Mouse (Mus musculus) induced T-regulatory cell, adult 2 months (primary cell): ENCODE measurements around the gene Stk11.

Source experiments
- DNase-seq: peaks from one replicate; pipeline ENCODE4 v3.0.0-alpha.2; 2012; ENCODE audit warnings: low read depth

Stk11 gene

DNA sequence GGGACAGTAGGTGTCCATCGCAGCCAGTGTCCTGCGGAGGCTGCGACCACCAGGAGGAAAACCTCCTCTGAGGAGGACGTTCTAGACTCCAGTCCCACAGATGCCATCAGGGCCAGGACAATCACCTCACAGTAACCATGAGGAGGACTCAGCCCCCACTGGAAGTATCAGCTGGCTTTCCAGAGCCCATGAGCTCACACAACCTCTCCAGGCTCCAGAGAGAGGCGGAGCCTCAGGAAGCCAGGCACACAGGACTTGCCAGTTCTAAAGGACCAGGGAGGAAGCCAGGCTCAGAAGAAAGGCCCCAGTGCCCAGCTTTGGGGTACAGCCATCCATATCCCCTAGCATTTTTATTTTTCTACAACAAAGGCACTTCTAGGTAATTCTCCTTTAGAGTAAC lies 20.1 kb upstream of the Stk11 start:
- no peak for DNase-seq

DNA sequence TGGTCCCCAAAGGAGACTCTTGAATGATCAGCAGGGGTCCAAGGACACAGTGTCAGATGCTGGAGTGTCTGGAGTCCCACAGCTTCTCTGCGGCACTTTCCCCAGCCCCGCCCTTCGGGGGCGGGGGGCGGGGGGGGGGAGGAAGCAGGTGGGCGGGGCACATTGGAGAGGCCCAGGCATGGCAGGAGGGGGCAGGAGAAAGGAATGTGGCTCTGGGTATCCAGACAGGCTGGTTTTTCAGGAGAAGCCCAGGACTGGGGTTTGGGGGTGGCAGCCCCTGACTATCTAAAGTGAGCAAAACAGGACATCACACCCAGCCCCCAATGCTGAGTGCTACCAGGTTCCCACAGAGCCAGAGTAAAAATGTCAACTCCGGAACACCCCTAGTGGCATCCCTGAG lies 18.3 kb upstream of the Stk11 start:
- DNase-seq, result peak; percentile 27

DNA sequence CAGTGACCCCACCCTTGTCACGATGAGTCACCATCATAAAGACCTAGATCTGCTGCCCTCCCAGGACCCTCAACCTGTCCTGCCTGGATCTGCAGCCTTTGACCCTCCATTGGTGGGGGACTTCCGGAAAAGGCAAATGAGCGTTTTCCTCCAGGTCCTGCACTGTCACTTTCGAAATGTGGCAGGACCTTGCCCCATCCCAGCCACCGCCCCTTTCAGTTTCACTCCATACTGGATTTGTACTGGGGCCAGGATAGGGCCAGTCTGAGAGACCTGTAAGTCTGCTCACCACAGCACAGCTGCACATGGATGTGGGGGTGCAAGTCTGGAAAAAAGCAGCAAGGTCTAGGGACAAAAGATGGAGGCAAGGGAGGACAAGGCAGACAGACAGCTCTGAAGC lies 17.0 kb upstream of the Stk11 start:
- no peak for DNase-seq

DNA sequence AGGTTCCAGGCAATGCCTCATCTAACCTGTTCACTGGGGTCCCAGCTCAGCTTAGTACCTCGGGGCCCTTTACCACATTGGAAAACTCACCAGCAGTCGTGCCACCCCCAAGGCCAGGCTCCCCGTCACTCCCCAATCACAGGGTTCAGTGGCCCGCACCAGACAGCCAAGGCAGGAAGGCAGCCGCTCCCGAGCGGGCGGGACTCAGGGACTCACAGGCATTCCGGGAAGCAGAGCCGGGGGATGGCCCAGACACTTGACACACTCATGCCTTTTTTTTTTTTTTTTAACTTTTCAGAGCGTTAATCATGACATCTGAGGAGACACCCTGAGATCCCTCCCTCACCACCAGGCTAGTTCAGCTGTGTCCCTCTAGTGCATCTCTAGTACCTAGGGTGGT lies 14.6 kb upstream of the Stk11 start:
- no peak for DNase-seq

DNA sequence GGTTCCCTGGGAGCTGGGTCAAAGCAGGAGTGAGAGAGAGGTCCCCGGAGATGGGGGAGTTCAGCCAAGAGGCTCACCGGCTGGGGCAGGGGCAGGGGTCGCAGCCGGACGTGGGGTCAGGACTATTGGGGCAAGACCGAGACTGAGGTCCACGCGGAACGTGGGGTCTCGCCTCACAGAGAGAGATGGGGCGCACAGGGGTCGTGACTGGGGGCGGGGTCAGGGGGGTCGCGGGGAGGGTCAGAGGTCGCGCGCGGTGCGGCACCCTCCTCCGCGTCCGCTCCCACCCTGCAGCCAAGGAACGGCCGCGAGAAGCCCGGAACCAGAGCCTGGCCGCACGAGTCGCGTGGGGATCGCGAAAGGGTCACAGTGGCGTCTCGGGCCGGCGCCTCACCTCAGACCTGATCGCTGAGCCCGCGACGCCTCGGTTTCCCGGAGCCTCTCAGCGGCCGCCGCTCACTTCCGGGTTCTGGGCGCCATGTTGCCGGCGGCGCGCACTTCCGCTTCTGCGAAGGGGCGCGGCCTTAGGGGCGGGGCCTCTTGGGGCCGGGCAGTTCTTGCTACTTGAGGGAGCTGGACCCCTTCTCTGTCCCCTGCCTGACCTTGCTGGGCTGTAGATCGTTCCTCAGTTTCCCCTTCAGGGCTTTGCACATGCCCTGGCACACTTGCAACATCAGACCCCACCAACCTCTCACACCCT lies 13.2 kb upstream of the Stk11 start:
- peak; percentile 94 for DNase-seq

DNA sequence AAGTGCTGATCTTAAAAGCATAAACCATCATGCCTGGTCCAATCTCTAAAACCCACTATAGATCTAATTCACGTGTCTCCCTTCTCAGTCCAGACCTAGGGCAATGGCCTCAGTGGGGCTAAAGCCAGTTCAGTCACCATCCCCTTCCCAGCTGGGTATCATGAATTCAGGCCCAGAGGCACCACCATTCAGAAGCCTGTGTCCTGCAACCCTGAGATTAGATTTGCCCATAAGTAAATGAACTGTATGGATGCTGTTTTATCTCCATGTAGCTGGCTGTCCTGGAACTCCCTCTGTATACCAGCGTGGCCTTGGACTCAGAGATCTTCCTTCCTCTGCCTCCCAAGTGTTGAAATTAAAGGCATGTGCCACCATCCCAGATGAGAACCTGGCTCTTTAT lies 12.6 kb upstream of the Stk11 start:
- DNase-seq, result no peak

DNA sequence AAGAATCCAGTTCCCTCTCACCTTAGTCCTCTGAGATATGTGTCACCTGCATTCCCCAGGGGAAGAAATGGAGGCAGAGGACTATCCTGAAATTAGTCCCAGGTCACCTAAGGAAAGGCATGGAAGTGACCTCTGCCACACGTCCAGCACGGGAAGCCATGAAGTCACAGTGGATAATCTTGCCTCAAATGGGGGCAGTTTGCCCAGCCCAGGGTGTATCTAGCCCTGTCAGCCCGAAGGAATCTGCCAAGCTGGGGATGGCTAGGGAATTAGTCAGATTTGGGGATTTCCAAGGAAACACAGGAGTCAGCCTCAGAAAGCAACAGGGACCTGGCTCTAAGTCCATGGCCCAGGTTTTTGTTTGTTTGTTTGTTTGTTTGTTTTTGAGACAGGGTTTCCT lies 11.4 kb upstream of the Stk11 start:
- DNase-seq, result no peak

DNA sequence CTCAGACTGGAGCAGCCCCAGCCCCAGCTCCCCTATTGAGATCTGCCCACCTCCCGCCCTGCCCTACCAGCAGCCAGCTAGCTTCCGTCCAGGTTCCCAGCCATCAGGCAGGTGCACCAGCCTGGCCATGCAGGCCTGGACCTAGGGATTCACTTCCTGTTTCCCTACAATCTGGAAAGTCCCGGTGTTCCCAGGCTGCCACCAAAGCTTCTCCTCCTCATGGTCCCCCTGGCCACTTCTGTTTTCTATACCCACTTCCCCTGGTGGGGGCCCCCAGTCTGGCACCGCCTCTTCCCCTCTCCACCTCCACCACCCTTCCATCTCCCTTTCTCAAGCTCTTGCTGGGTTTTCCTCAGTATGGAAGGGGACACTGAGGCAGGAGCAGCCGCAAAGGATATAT lies 10.1 kb upstream of the Stk11 start, which contains the start of gene Sbno2:
TSS of gene Sbno2 (minus strand) at position 112 of the 400 bp plus-strand sequence.
- no peak for DNase-seq

DNA sequence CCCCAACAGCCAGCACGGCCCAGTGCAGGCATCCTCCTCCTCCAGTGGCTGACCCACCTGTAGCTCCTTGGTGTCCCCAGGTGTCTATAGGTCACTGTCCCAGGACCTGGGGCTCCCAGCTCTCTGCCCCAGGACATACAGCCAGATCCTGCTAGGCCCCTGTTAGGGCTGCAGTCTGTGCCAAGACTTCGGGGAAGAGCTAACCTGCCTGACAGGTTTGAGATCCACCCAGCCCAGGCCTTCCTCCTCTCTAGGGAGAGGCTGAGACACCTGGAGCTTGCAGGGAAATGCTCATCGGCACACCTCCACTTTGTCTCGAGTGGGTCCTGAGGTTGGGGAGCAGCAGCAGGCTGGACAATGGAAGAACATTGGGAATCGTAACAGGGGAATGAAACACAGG lies 9.7 kb upstream of the Stk11 start:
- DNase-seq, result no peak

DNA sequence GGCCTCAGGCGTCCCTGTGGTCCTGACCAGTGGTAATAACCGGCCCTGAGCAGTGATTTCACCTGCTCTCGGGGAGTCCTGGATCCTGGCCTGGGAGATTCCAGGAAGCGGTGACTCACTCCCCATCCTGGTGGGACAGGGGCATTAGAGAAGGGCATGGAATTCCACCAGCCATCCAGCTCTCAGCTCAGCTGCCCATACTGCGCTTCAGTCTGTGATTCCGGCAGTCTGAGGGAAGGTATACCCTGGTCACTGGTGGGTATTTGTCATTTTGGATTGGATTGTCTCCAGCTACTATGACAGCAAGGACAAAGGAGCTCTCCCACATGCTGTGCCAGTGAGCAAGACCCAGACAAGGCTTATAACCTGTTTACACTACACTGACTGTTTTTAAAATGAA lies 7.9 kb upstream of the Stk11 start:
- DNase-seq, result no peak

DNA sequence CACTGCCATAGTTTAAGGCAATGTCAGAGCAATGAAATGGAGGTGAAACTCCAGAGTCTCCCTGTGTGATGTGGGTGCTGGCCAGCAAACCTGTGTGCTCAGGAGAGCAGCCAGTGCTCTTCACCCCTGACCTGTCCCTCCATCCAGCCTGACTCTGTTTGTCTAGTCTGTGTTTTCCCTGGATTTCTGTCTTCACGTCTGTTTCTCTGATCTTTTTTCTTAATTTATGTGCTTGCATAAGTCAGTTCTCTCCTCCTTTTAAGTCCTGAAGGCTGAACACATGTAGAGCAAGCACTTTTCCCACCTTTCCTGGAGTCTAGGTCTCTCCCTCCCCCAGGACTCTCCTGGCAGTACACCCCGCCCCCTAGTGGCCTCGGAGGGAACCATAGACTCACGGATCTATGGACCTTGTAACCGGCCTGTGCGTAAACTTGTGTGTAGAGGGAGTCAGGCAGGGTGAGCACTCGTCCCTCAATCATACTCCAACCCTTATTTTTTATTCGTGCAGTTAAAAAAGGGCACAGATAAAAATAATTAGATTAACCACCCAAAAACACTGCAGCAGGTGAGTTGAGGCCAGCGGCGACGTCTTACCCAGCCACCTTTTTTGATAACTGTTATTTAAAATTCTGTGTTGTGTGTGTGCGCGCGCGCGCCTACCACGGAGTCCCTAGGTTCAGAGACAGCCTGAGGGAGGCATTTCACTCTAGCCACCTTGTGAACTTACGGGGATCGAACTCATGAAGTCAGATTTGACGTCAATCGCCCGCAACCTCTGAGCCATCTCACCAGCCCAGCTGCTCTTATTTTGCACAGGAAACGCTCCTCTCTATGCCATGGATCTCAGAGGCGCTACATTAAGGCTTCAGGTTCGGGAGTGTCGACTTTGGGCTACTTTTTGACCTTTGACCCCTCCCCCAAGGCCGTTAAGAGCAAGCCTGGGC lies 990 bp upstream of the Stk11 start:
- peak; percentile 94 for DNase-seq

DNA sequence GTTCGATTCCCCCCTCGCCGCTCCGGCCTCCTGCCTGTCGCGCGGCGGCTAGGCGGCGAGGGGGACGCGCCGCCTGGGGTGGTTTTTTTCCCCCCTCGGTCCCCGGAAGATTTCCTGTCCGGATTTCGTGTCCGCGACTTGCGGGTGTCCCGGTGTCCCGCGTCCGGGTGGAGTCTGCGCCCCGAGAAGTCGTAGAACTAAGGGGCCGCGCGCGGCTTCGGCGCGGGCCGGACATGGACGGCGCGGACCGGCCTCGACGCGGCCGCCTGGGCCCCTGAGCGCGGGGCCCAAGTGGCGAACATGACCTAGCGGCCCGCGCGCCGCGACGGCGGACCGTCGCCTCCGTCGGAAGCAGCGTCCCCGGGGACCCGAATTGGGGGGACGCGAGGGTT lies 337 bp downstream of the Stk11 start:
- DNase-seq, result no peak

DNA sequence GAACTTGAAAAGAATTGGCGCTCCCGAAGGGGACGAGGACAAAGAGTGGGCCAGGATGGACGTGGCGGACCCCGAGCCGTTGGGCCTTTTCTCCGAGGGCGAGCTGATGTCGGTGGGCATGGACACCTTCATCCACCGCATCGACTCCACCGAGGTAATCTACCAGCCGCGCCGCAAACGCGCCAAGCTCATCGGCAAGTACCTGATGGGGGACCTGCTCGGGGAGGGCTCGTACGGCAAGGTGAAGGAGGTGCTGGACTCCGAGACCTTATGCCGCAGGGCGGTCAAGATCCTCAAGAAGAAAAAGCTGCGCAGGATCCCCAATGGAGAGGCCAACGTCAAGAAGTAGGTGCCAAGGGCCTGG lies 942 bp downstream of the Stk11 start:
- DNase-seq, result no peak

DNA sequence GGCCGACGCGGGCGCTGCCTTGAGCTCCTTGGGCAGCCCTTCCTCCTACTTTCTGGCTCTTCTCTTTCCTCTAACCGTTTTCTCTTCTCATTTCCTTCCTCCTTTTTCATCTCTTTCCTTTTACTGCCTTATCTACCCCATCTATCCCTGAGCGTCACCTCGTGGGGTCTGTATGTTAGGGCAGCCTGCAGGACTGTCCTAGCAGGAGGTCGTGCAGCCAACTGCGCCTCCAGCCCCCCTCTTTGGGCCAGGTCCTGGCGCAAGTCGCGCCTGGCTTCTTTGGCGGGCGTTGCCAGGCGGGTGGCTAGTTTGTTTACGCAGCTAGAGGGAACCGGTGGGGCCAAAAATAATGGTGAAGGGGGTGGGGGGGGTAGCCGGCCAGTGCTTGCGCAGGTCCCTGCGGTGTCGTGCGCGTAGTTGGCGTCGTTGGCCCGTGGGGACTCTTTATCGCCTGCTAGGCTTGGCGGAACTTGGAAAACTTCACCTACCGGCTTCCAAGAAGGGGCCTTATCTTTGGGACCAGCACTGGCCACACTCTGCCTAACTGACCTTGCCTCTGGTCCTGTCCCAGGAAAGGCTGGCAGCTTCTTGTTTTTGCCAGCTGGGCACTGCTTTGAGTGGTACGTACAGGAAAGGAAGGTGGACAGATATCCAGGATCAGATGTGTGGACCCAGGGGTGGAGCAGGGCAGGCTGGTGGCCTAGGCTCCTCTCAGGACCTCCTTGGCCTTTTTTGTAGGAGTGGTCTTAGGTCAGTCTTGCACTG lies 1.5 kb downstream of the Stk11 start:
- peak; percentile 66 for DNase-seq

DNA sequence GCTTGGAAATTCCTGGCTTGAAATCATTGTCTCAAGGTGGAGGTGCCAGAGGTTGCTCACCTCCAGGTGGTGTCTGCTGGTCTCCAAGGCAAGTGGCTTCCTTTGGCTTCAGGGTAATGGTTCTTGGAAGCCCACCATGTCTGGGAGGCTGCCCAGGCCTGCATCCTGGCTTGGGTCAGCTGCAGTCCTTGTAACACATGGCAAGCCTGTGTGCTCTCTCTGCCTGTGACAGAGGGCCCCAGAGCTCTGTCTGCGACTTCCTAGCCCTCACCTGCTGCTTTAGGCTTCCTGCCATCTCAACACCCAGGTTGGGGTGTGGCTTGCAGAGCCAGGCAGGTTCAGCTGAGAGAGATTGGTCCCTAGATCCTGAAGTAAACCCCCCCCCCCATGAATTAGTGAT lies 2.1 kb downstream of the Stk11 start:
- DNase-seq, result peak; percentile 41

DNA sequence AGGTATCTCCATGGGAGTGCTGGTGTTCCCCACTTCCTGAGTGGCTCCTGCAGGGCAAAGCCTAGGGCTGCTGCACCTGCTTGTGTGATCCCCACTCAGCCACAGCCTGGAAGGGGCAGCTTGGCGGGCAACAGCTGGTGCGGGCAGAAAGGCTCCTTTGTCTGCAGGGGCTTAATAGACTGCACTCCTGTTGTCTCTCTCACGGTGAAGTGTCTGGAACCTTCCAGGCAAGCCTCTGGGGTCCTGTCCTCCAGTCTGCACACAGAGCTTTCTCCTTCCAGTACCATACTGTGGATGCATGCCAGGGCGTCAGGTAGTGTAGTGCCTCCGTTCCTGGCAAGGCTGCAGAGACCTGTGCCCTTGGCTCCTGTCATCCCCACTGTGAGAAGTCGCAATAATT lies 2.9 kb downstream of the Stk11 start:
- DNase-seq, result no peak

DNA sequence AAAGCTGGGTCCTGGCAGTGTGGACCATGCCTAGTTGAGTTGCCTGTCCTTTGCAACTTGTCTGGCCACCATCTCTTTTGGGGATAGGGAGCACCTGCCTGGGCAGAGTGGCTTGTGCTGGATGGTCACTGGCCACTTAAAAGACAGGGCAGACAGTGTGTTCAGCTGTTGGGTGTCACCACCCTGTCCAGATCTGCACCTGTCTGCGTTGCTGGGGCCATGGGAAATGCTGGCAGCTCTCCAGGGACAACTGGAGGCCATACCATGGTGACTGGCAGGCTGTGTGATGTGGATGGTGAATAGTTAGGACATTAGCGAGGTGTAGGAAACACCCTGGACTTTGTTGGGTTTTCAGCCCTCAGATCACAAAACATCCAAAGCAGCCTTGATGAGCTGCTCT lies 4.5 kb downstream of the Stk11 start:
- no peak for DNase-seq

DNA sequence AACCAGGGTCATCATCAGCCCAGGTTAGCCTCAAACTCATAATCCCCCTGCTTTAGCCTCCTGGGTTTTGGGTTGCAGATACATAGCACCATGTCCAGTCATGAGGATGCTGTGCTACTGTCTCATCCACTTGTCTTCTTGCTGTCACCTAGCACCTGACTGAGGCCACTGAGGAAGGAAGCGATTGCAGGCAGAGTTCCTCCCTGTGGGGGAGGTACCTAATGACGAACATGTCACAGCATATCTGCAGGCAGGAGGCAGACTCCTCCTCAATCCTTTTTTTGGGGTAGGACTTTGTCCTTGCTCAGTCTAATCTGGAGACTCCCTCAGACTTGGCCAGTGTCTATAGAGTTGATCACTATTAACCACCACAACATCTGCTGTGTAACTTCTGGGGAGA lies 6.0 kb downstream of the Stk11 start:
- peak; percentile 39 for DNase-seq

DNA sequence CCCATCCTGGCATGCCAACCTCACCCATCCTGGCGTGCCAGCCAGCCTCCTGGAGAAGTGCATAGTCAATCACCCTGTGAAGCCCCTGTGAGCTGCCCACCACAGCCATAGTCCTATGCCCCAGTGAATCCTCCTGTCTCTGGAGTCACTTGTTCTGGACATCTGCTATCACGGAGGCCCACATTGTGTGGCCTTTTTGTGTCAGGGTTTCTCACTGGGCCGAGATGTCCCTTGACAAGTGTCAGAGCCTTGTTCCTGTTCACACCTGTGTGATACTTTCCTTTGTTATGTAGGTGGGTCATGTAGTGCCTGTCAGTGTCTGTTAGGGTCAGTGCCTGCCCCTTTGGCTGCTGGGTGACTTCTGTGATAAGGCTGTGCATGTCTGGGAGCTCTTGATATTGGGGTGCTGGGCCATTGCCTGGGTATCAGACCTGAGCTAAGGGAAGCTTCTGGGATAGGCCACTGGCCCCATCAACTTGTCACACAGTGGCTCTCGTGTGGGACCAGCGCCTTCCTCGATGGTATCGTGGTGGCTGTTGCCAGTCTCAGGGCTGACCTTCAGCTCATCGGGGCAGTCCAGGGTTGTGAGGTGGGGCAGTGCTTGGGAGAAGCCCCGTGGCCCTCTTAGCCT lies 8.4 kb downstream of the Stk11 start:
- no peak for DNase-seq

DNA sequence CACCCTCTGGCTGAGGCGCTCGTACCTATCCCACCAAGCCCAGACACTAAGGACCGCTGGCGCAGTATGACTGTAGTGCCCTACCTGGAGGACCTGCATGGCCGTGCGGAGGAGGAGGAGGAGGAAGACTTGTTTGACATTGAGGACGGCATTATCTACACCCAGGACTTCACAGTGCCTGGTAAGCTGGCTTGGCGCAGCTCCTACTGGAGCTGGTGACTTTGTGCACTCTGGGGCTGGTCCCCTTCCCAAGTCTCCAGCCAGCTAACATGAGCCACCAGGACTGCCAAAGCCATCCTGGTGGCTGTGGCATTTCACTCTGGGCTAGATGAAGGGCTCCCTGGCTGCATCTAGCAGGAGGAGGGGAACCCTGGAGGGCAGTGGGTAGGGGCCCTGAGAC lies 12.3 kb downstream of the Stk11 start:
- no peak for DNase-seq

DNA sequence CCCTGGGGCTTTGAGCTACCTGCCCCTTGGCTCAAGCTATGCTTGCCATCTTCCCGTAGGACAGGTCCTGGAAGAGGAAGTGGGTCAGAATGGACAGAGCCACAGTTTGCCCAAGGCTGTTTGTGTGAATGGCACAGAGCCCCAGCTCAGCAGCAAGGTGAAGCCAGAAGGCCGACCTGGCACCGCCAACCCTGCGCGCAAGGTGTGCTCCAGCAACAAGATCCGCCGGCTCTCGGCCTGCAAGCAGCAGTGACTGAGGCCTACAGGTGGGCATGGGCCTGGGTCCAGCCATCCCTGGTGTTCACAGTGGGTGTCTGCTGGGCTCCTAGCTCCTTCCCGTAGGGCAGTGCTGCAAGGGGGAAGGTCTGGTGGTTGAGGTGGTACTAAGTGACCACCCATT lies 14.2 kb downstream of the Stk11 start:
- no peak for DNase-seq

DNA sequence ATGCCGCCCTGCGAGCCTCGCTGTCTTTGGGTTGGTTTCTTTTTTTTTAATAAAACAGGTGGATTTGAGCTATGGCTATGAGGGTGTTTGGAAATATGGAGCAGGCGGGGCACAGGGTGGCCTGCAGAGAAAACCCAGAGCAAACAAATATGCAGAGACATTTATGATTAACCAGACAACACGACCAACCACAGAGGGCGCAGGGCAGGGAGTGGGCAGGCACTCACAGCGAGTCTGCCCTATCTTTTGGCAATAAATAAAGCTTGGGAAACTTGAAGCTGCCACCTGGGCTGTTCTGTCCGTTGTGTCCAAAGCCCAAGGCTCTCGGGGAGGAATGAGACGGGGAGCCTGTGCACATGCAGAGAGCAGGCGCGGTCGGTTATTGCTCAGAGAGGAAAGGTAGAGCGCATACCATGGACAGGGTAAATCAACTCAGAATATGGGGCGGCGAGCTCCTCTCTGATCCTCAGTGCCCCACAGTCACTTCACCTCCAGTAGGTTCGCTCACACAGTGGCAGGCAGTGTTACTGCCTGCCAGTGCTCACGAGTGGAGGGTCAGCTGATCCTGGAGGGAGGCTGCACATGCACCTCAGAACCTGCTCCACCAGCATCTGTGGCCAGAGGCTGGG lies 14.9 kb downstream of the Stk11 start:
- DNase-seq, result no peak
